17 mouse cellular contexts compared by ENCODE assay signal in the genomic region with DNA sequence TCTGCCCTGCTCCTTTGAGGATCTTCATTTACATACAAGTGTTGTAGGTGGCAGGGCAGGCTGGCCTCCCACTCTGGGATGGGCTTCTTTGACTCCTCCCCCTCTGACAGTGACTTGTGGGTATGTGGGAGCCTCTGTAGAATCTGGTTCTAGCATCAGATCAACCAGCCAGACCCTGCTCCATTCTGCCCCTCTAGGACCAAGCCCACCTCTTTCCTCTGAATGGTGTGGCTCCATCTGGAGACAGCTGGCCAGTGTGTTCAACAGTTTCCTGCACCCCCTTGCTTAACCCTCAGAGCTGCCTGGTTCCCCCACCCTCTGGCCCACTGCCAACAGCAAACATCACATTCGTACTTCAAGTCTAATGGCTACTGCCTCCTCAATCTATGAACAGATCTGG. TPM values are rescaled to one million over a fixed set of nuclear protein-coding genes. Genes with fewer than 3 reads are reported as not detected.
DNase-seq lines count a peak whose midpoint lies in the region; ATAC-seq and TF ChIP-seq lines count a peak whose summit lies in the region.
"Had no signal": no experiment of that assay in that cellular context is flagged by ENCODE, and none has a peak within 500 bp of the region (broad histone marks: within the 10 kb centered on the region; RNA-seq: fewer than 3 reads in every experiment).

No protein-coding gene starts in this region.

- WGBS in intestine, embryonic 14.5 days: 15% methylated on average over 1 of the region's 1 CpGs
- WGBS in intestine, postnatal 0 days: 12% methylated on average over 1 of the region's 1 CpGs
- WGBS in lung, embryonic 16.5 days: 4% methylated on average over 1 of the region's 1 CpGs

- H3K27me3 ChIP-seq in intestine, embryonic 14.5 days (replicated peaks; ENCODE audit: control insufficient read depth, insufficient read depth, low read length): no peaks in the 10 kb centered on the region
- no peaks in the 10 kb centered on the region for H3K27me3 ChIP-seq in intestine, postnatal 0 days (replicated peaks; ENCODE audit: control insufficient read depth, insufficient read depth, low read length)
- H3K27me3 ChIP-seq in lung, embryonic 16.5 days (ENCODE audit: control insufficient read depth, insufficient read depth, low read depth, low read length): no peaks in the 10 kb centered on the region
- H3K27me3 ChIP-seq: embryonic facial prominence, embryonic 13.5 days; hindbrain, embryonic 12.5 days; Patski had no signal

- no peak overlapping the region for H3K4me3 ChIP-seq in intestine, embryonic 14.5 days (ENCODE audit: low read depth, low read length)
- no peak overlapping the region for H3K4me3 ChIP-seq in intestine, postnatal 0 days (ENCODE audit: low read depth, low read length)
- no peak overlapping the region for H3K4me3 ChIP-seq in lung, embryonic 16.5 days (ENCODE audit: low read length)
- H3K4me3 ChIP-seq: embryonic facial prominence, embryonic 13.5 days; hindbrain, embryonic 12.5 days had no signal

- H3K9me3 ChIP-seq in intestine, embryonic 14.5 days (ENCODE audit: control insufficient read depth, low read length): no peaks in the 10 kb centered on the region
- H3K9me3 ChIP-seq in intestine, postnatal 0 days (ENCODE audit: control insufficient read depth): no peaks in the 10 kb centered on the region
- H3K9me3 ChIP-seq in lung, embryonic 16.5 days (ENCODE audit: control insufficient read depth, low read length): no peaks in the 10 kb centered on the region
- H3K9me3 ChIP-seq: embryonic facial prominence, embryonic 13.5 days; hindbrain, embryonic 12.5 days had no signal

- TF ChIP-seq CTCF in intestine, postnatal 0 days (IDR thresholded peaks at IDR 0.05; ENCODE audit: low read depth): no peak

- no peaks in the 10 kb centered on the region; the same call in 1 of the 2 replicates for H3K4me1 ChIP-seq in intestine, embryonic 14.5 days (replicated peaks; ENCODE audit: control insufficient read depth, insufficient read depth, low read length)
- H3K4me1 ChIP-seq in intestine, postnatal 0 days (replicated peaks; ENCODE audit: control insufficient read depth, insufficient read depth, low read length): no peaks in the 10 kb centered on the region
- no peaks in the 10 kb centered on the region for H3K4me1 ChIP-seq in lung, embryonic 16.5 days (replicated peaks; ENCODE audit: control insufficient read depth, insufficient read depth, low read length)
- H3K4me1 ChIP-seq: embryonic facial prominence, embryonic 13.5 days had no signal

- H3K36me3 ChIP-seq in intestine, embryonic 14.5 days (ENCODE audit: control insufficient read depth, insufficient read depth, low read length): peaks cover 39% of the 10 kb centered on the region
- peaks cover 37% of the 10 kb centered on the region for H3K36me3 ChIP-seq in intestine, postnatal 0 days (ENCODE audit: control insufficient read depth, insufficient read depth)
- peaks cover 10% of the 10 kb centered on the region for H3K36me3 ChIP-seq in lung, embryonic 16.5 days (ENCODE audit: control insufficient read depth, insufficient read depth, low read length)

- peak; percentile 55 for DNase-seq in intestine, embryonic 14.5 days (ENCODE audit: low spot score)
- DNase-seq in lung, postnatal 25 days (ENCODE audit: low spot score): no peak
- DNase-seq in 416B (ENCODE audit: low read depth) (peak; percentile 26), R1 (ENCODE audit: low read depth, low spot score) (peak; percentile 64)
- DNase-seq in gastrocnemius, postnatal 4 days (ENCODE audit: low spot score in 2 of 2): no peak
- no peak for DNase-seq in adrenal gland, postnatal 14 days
- DNase-seq: adrenal gland, postnatal 10 days; gastrocnemius, postnatal 36 days; right cerebral cortex, adult 18-20 months; thymus, postnatal 36 days had no signal

- H3K9ac ChIP-seq in intestine, embryonic 14.5 days (ENCODE audit: low read length): no peak overlapping the region
- H3K9ac ChIP-seq in intestine, postnatal 0 days (ENCODE audit: low read depth, low read length): no peak overlapping the region
- H3K9ac ChIP-seq in lung, embryonic 16.5 days (ENCODE audit: low read length): no peak overlapping the region
- H3K9ac ChIP-seq: embryonic facial prominence, embryonic 13.5 days; hindbrain, embryonic 12.5 days had no signal

- no peak overlapping the region for H3K27ac ChIP-seq in intestine, embryonic 14.5 days (ENCODE audit: low read depth)
- no peak overlapping the region for H3K27ac ChIP-seq in intestine, postnatal 0 days (ENCODE audit: low read depth, low read length)
- no peak overlapping the region for H3K27ac ChIP-seq in lung, embryonic 16.5 days (ENCODE audit: low read length)
- H3K27ac ChIP-seq: embryonic facial prominence, embryonic 13.5 days; hindbrain, embryonic 12.5 days had no signal

- peak; percentile 75 for ATAC-seq in intestine, embryonic 14.5 days (replicated peaks; ENCODE audit: low FRiP score, low TSS enrichment, low read depth)
- ATAC-seq in intestine, postnatal 0 days: no peak
- 0 out of 2 replicates have a peak, but pooled peaks have one; percentile 34 for ATAC-seq in lung, embryonic 16.5 days (ENCODE audit: low read depth)
- ATAC-seq: forebrain, embryonic 16.5 days had no signal

- H3K4me2 ChIP-seq in intestine, embryonic 14.5 days (ENCODE audit: low read length): no peak overlapping the region
- H3K4me2 ChIP-seq in intestine, postnatal 0 days (replicated peaks; ENCODE audit: low read depth): no peak overlapping the region
- H3K4me2 ChIP-seq in lung, embryonic 16.5 days (ENCODE audit: low read depth, low read length): no peak overlapping the region
- H3K4me2 ChIP-seq: embryonic facial prominence, embryonic 13.5 days; hindbrain, embryonic 12.5 days; liver, embryonic 11.5 days had no signal

RNA-seq across cellular contexts. Expression of a gene that starts 12.1 kb away (rescaled TPM):
- 2.6 TPM in 2 replicates for polyA plus RNA-seq in intestine, embryonic 14.5 days (2014; fragmentation: Nextera tagmentation; extraction: Ambion mirVana)
- 0.95 and 1.0 TPM in 2 replicates for polyA plus RNA-seq in intestine, postnatal 0 days (2015; fragmentation: Nextera tagmentation; extraction: Ambion mirVana)
- 0.39 and 0.54 TPM in 2 replicates for polyA plus RNA-seq in lung, embryonic 16.5 days (2015; fragmentation: Nextera tagmentation; extraction: Ambion mirVana)
- under 1 TPM; 0.23 to 0.27 TPM for total RNA-seq in gastrocnemius, postnatal 4 days (2021)
- 3.6 and 4.1 TPM in 2 replicates for total RNA-seq in adrenal gland, postnatal 14 days (2021)

RNA-seq across cellular contexts. Expression of a gene that starts 21.1 kb away (rescaled TPM):
- polyA plus RNA-seq in intestine, embryonic 14.5 days (2014; fragmentation: Nextera tagmentation; extraction: Ambion mirVana): 21.3 and 21.9 TPM in 2 replicates
- polyA plus RNA-seq in intestine, postnatal 0 days (2015; fragmentation: Nextera tagmentation; extraction: Ambion mirVana): 22.1 and 23.7 TPM in 2 replicates
- 9.5 and 9.8 TPM in 2 replicates for polyA plus RNA-seq in lung, embryonic 16.5 days (2015; fragmentation: Nextera tagmentation; extraction: Ambion mirVana)
- total RNA-seq in gastrocnemius, postnatal 4 days (2021): 10 to 100 TPM; 29.5 to 33.4 TPM
- total RNA-seq in adrenal gland, postnatal 14 days (2021): 57.2 and 65.2 TPM in 2 replicates

RNA-seq across cellular contexts. Expression of a gene that starts 37.5 kb away (rescaled TPM):
- 13.4 and 14.5 TPM in 2 replicates for polyA plus RNA-seq in intestine, embryonic 14.5 days (2014; fragmentation: Nextera tagmentation; extraction: Ambion mirVana)
- 10.3 and 11.0 TPM in 2 replicates for polyA plus RNA-seq in intestine, postnatal 0 days (2015; fragmentation: Nextera tagmentation; extraction: Ambion mirVana)
- 10.3 and 10.9 TPM in 2 replicates for polyA plus RNA-seq in lung, embryonic 16.5 days (2015; fragmentation: Nextera tagmentation; extraction: Ambion mirVana)
- total RNA-seq in gastrocnemius, postnatal 4 days (2021): 10 to 100 TPM in 1 of 2 experiments, 1 to 10 TPM in 1; 9.0 to 11.2 TPM
- total RNA-seq in adrenal gland, postnatal 14 days (2021): 20.8 and 28.2 TPM in 2 replicates

Comparison
In these comparisons a context has a peak if more than half of its experiments do, and no peak if none do; other contexts are left out.
1. DNase-seq: peak in intestine, embryonic 14.5 days (single experiment), 416B (single experiment) and R1 (single experiment); none in lung, postnatal 25 days (single experiment), gastrocnemius, postnatal 4 days (0 of 2) and adrenal gland, postnatal 14 days (single experiment).